Mouse (Mus musculus) heart, embryonic 14.5 days (tissue): ENCODE results near the gene Nudt13. TPM values are rescaled to one million over a fixed set of nuclear protein-coding genes. Genes with fewer than 3 reads are reported as not detected.

Experiments
- ATAC-seq: fragments of 200-750 bp; cut with Nextera tagmentation; 2 replicates; pipeline ENCODE4 v1.8.0; 2017; ENCODE audit warnings: low read depth, moderate TSS enrichment; ENCODE audit not compliant: insufficient number of reproducible peaks, insufficient read depth, low FRiP score
- H3K27ac ChIP-seq, 2 experiments: fragments of 200-500 bp in 1 of 2; fragments of 300-500 bp in 1 of 2; sonication (generic) in 1 of 2; replicated peaks in 1 of 2; 2 replicates each; pipeline ENCODE4 v1.5.1; 2012 to 2014; ENCODE audit warnings: low read depth in 2 of 2, low read length in 2 of 2, control low read depth in 1 of 2, mild to moderate bottlenecking in 1 of 2, mixed read lengths in 1 of 2; ENCODE audit not compliant: control insufficient read depth in 1 of 2, insufficient read depth in 1 of 2
- H3K27me3 ChIP-seq: fragments of 300-500 bp; sonication (generic); 2 replicates; pipeline ENCODE4 v1.6.1; 2014; ENCODE audit warnings: mild to moderate bottlenecking, low read length, control low read depth; ENCODE audit not compliant: control insufficient read depth, insufficient read depth
- H3K36me3 ChIP-seq: fragments of 300-500 bp; sonication (generic); 2 replicates; pipeline ENCODE4 v1.6.1; 2014; ENCODE audit warnings: mild to moderate bottlenecking, control low read depth, low read length, mixed read lengths; ENCODE audit not compliant: control insufficient read depth, insufficient read depth
- H3K4me1 ChIP-seq, 2 experiments: fragments of 200-500 bp in 1 of 2; fragments of 300-500 bp in 1 of 2; sonication (generic) in 1 of 2; 2 replicates each; pipeline ENCODE4 v1.6.1; 2012 to 2014; ENCODE audit warnings: low read length in 2 of 2, control low read depth in 1 of 2, mixed read lengths in 1 of 2; ENCODE audit not compliant: control insufficient read depth in 2 of 2, insufficient read depth in 2 of 2
- H3K4me2 ChIP-seq: fragments of 300-500 bp; sonication (generic); 2 replicates; pipeline ENCODE4 v1.6.1; 2014; ENCODE audit warnings: mild to moderate bottlenecking, low read length
- H3K4me3 ChIP-seq, 2 experiments: fragments of 200-500 bp in 1 of 2; fragments of 300-500 bp in 1 of 2; sonication (generic) in 1 of 2; 2 replicates each; pipeline ENCODE4 v1.5.1; 2012 to 2014; ENCODE audit warnings: low read length in 2 of 2, mild to moderate bottlenecking in 2 of 2, control low read depth in 1 of 2, low read depth in 1 of 2, moderate library complexity in 1 of 2; ENCODE audit not compliant: control insufficient read depth in 1 of 2, insufficient read depth in 1 of 2
- H3K9ac ChIP-seq: fragments of 300-500 bp; sonication (generic); 2 replicates; pipeline ENCODE4 v1.6.1; 2014; ENCODE audit warnings: mild to moderate bottlenecking, low read length
- H3K9me3 ChIP-seq: fragments of 300-500 bp; sonication (generic); 2 replicates; pipeline ENCODE4 v1.6.1; 2016; ENCODE audit warnings: low read length, control low read depth; ENCODE audit not compliant: control insufficient read depth
- WGBS: fragments of 180-500 bp; shearing (Covaris S2); extraction: QIAGEN DNeasy Blood & Tissue Kit; methylation state at CpG from one replicate; pipeline ENCODE4 v1.1.7; 2014; 5-methylcytosine and 5-hydroxymethylcytosine counted together
- polyA plus RNA-seq: library from polyadenylated mRNA; unstranded; fragments of >200 nt; fragmentation: Nextera tagmentation; extraction: Ambion mirVana; gene quantifications from 2 replicates; pipeline ENCODE4 v1.2.1, GENCODE M21; 2014

The Nudt13 gene
- polyA plus RNA-seq, 1 experiment from 2014 or later = 13.8 TPM

GRCm38 (mm10) chr14:20258185-20259113, 36.0 kb upstream of the Nudt13 start:
- no peaks in the 10 kb centered on the region for H3K9me3 ChIP-seq
- 55% methylated on average over 8 of the region's 8 CpGs for WGBS
- H3K27ac ChIP-seq = no peak overlapping the region
- no peaks in the 10 kb centered on the region for H3K36me3 ChIP-seq
- no peak overlapping the region for H3K4me3 ChIP-seq
- peaks cover 13% of the 10 kb centered on the region for H3K27me3 ChIP-seq
- no peak overlapping the region for H3K9ac ChIP-seq
- H3K4me2 ChIP-seq = no peak overlapping the region
- no peak for ATAC-seq
- H3K4me1 ChIP-seq = no peaks in the 10 kb centered on the region

DNA sequence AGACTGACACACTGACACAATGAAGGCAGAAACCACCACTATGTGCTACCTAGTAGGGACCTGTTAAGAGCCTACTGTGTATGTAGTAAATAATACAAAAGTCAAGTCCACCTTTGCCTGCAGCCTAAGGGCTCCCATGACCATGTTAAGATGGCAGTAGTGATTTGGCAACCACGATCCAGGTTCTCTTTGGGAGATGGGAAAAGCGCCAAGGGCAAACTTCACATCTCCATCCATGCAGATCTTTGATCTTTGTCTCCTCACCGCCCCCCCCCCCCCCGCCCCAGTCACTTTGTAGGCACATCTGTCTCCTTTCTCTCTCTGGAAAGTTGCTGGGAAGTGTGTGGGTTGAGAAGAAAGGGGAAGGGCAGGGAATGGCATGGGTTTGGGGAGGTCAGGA, 32.2 kb upstream of the Nudt13 start:
- no peaks in the 10 kb centered on the region for H3K4me1 ChIP-seq
- H3K27me3 ChIP-seq = peaks cover 8% of the 10 kb centered on the region
- WGBS = 69% methylated on average over 2 of the region's 4 CpGs
- no peak for ATAC-seq
- H3K9ac ChIP-seq = no peak overlapping the region
- no peaks in the 10 kb centered on the region for H3K9me3 ChIP-seq
- H3K4me2 ChIP-seq = no peak overlapping the region
- no peak overlapping the region for H3K27ac ChIP-seq
- no peaks in the 10 kb centered on the region for H3K36me3 ChIP-seq
- H3K4me3 ChIP-seq = no peak overlapping the region

DNA sequence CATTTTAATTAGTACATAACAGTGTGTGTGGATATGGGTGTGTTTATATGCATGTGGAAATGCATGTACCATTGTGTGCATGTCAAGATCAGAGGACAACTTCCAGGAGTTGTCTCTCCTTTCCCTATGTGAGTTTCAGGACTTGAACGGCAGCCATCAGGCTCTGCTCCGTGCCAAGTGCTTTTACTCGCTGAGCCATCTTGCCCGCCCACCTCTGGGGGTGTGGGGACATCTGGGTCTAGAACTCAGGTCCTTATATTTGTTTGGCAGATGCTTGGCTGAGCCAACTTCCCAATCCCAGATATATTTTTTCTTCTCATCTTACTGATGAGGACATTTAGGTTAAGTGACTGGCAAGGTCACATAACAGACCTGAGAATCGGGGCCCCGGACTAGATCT, 26.1 kb upstream of the Nudt13 start:
- Histone ChIP-seq H3K27me3 (no peaks in the 10 kb centered on the region), H3K27ac (no peak overlapping the region), H3K4me3 (no peak overlapping the region), H3K9me3 (no peaks in the 10 kb centered on the region), H3K36me3 (no peaks in the 10 kb centered on the region), H3K4me2 (no peak overlapping the region), H3K9ac (no peak overlapping the region), H3K4me1 (no peaks in the 10 kb centered on the region)
- no peak for ATAC-seq
- 74% methylated on average over 6 of the region's 6 CpGs for WGBS

- no peaks in the 10 kb centered on the region for H3K36me3 ChIP-seq
- no peaks in the 10 kb centered on the region for H3K4me1 ChIP-seq
- H3K4me2 ChIP-seq = no peak within 1 kb of the TSS
- WGBS = 64% methylated on average over 6 of the region's 6 CpGs
- no peak within 1 kb of the TSS for H3K27ac ChIP-seq
- no peak within 1 kb of the TSS for H3K4me3 ChIP-seq
- H3K9me3 ChIP-seq = no peaks in the 10 kb centered on the region
- no peaks in the 10 kb centered on the region for H3K27me3 ChIP-seq
- no peak within 1 kb of the TSS for H3K9ac ChIP-seq
- ATAC-seq = no peak
These were observed 25.3 kb upstream of the Nudt13 start, which contains the start of gene Kcnk16 for GRCm38 (mm10) chr14:20269082-20269809. Kcnk16 (minus strand) TSS chr14:20269199.

- no peak overlapping the region for H3K27ac ChIP-seq
- no peaks in the 10 kb centered on the region for H3K27me3 ChIP-seq
- ATAC-seq = no peak
- no peaks in the 10 kb centered on the region for H3K4me1 ChIP-seq
- no peak overlapping the region for H3K4me2 ChIP-seq
- H3K9me3 ChIP-seq = no peaks in the 10 kb centered on the region
- no peak overlapping the region for H3K9ac ChIP-seq
- H3K36me3 ChIP-seq = no peaks in the 10 kb centered on the region
- no peak overlapping the region for H3K4me3 ChIP-seq
- 54% methylated on average over 4 of the region's 4 CpGs for WGBS
These were observed 3.1 kb upstream of the Nudt13 start for GRCm38 (mm10) chr14:20291391-20291790.

DNA sequence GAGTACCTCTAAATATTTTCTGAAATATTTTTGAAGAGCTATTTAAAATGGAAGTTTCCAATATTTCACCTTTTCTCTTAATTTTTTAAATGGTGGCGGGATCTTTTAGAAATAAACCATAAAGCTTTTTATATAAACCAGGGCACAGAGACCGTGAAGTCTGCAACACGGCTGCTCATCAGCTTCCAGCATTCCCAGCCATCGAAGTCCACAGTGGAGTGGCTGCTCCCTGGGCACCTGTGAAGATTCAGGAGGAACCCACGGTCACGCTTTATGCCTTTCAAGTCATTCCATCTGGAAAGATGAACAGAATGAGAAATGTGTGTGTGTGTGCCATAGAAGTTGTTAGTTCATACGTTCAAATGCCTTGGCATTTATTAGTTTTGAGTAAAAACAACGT, 450 bp downstream of the Nudt13 start:
- Histone ChIP-seq H3K9ac (peak overlapping the region; percentile 70), H3K4me2 (peak overlapping the region; percentile 62), H3K4me1 (no peaks in the 10 kb centered on the region), H3K4me3 (peak overlapping the region; percentile 52 to 68), H3K27me3 (no peaks in the 10 kb centered on the region), H3K27ac (no peak overlapping the region), H3K9me3 (no peaks in the 10 kb centered on the region), H3K36me3 (no peaks in the 10 kb centered on the region)
- no peak for ATAC-seq
- 43% methylated on average over 8 of the region's 8 CpGs for WGBS

DNA sequence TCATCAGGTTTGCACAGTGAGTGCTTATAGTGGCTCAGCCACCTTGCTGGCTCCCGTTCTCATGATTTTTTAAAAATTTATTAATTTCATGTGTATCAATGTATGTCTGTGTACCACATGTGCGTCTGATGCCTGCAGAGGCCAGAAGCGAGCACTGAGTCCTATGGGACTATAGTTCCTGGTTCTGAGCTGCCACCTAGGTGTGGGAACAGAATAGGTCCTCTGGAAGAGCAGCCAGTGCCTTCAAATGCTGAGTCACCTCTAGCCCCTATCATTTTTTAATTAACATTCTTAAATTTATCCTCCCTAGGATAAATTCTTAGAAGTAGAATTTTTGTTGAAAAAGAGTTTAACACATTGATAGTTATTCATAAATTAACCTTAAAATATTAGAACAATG, 3.1 kb downstream of the Nudt13 start:
- Histone ChIP-seq H3K4me1 (no peaks in the 10 kb centered on the region), H3K9me3 (no peaks in the 10 kb centered on the region), H3K4me2 (no peak overlapping the region), H3K9ac (no peak overlapping the region), H3K27ac (no peak overlapping the region), H3K36me3 (no peaks in the 10 kb centered on the region), H3K4me3 (no peak overlapping the region), H3K27me3 (no peaks in the 10 kb centered on the region)
- no peak for ATAC-seq
- 84% methylated on average over 3 of the region's 3 CpGs for WGBS
